Mouse (Mus musculus) spleen, postnatal 4 days (tissue): ENCODE measurements around the gene Angptl2.
"Not testable (repeated sequence)": the region's sequence is repeated elsewhere in the genome, so short reads cannot be mapped to it uniquely, and the experiment has no call there.

ENCODE experiments used
- DNase-seq, 2 experiments: peaks; one replicate each; pipeline ENCODE4 v3.0.0; 2022; ENCODE audit warnings: low spot score in 2 of 2

Gene Angptl2

GRCm38 (mm10) chr2:33200368-33201068 is 15.4 kb upstream of the Angptl2 start:
- DNase-seq: no peak

DNA sequence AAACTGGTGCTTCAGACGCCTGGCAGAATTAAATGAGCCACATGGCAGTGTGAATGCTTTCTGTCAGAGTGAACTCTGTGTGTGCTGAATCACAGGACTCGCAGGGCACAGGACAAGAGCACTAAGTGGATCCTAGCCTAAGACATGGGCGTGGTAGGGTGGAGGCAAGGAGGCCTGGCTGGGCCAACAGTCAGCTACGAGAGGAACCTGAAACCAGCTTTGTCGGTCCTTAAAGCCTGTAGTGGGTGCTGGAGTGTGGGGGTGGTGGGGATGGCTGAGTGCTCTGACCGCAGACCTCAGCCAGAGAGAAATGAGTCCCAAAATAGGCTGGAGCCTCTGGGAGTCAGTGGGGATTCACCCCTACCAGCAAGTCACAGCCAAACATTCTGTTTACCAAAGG is 12.6 kb upstream of the Angptl2 start:
- DNase-seq: no peak

DNA sequence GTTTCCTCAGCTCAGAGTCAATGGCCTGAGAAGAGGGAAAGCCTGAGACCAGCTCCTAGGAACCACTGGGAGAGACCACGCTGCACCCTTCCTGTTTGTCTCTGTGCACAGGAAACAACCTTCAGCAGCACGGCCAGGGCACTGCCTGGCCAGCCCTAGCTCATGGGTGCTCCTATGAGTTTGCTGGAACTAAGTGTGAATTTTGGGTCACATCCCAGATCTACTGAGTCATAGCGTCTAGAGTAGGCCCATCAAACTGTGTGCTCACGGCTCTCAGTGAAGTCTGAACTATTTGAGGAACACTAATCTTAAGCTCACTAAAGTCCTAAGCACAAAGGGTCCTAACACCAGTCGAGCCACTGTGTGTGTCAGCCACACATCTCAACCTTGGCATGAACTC is 10.9 kb upstream of the Angptl2 start:
- no peak for DNase-seq

- DNase-seq: no peak
These were observed 9.8 kb upstream of the Angptl2 start for GRCm38 (mm10) chr2:33205939-33206525.

DNA sequence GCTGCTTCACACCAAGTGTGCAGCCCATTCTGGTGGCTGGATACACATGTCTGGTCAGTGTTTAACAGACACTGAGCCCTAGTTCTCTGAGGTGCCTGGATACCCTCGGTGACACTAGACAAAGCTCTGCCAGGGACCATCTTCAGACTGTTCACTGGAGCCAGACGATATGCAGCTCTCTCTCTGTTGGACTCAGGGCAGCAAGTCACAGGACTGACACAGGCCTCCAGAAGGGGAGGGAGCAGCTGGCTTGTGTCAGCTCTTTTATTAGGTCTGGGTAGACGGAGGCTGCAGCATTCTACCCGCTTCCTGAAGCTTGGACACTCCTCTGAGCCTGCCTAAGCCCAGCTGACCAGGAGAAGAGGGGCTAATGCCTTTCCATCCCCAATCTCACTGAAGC is 8.8 kb upstream of the Angptl2 start:
- no peak for DNase-seq

DNA sequence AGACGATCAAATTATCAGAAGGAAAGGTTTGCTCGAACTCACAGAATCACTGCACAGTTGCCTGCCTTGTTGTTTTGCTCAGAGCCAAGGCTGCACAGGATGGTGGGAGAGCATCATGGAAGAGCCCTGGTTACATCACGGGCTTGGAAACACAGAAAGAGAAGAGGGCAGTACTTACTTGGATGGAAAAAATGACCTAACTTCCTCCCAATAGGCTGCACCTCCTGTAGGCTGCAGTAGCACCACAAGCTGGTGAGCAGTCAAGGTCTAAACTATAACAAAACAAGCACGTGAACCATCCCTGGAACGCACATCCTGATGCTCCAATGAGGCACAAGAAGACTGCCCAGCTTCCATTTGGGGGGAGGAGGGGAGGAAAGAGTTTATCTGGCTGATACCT is 7.7 kb upstream of the Angptl2 start:
- no peak for DNase-seq

GRCm38 (mm10) chr2:33210841-33211240 is 5.0 kb upstream of the Angptl2 start:
- no peak for DNase-seq

DNA sequence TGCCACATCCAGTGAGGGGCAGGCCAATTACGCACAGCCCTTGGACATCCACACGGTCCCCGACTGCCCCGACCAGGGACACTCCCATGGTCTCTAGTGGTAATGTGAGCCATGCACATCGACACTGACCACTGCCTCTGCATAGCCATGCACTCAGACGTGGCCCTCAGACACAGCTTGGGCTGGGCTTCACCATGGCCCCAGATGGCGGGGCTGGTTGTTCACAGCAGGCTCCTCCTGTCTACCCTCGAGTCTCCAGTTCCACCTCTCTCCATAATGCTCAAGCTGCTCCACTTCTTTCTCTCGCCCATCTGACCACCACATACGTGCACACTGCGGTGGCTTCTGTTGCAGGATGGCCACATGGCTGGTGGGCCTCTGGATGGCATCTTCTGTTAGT is 4.6 kb upstream of the Angptl2 start:
- DNase-seq: not testable (repeated sequence)

DNA sequence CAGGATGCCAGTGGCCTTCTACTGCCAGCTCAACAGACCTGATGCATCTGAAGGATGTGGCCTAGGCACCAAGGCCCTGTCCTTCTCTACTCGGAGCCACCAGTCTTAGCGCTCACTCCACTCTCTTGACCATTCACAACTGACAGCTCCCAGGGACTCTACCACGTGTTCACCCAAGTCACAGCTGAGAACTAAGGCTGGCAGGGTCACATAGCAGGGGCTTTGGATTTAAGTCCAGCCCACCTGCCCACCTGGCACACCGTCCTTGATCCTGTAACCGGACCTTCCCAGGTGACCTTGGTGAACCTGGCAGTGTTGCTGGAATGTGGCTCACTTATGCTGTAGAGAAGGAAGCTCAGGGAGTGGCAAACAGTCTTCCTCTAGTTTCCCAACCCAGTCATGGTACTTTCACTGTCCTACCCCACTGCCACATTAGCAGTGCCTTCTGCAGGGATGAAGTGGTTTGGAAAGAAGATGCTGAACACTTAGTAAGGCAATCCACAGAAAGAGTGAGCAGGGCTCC is 631 bp upstream of the Angptl2 start:
- no peak for DNase-seq

GRCm38 (mm10) chr2:33216645-33217424 is 966 bp downstream of the Angptl2 start:
- no peak for DNase-seq

GRCm38 (mm10) chr2:33217425-33217794 is 1.5 kb downstream of the Angptl2 start:
- no peak for DNase-seq

- no peak for DNase-seq
These were observed 3.2 kb downstream of the Angptl2 start for GRCm38 (mm10) chr2:33218903-33219625.

GRCm38 (mm10) chr2:33219637-33220036 is 3.8 kb downstream of the Angptl2 start:
- no peak for DNase-seq

DNA sequence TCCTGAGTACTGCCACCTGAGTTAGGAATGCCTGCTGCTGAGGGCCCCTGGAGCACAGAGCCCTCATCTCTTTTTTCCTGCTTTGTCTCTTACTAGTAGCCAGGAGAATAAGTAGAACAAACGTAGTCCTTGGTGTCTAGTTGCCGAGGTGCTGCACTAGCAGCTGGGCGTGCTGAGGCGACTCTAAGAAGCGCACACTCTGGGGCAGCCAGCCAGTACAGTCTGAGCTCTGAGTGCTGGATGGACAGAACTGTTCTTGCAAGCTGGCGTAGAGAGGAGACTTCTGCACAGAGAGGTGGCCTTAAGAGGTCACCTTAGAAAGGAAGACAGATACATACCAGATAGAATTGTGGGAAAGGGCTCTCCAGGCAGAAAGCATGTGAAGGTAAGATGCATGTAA is 4.4 kb downstream of the Angptl2 start:
- no peak for DNase-seq

DNA sequence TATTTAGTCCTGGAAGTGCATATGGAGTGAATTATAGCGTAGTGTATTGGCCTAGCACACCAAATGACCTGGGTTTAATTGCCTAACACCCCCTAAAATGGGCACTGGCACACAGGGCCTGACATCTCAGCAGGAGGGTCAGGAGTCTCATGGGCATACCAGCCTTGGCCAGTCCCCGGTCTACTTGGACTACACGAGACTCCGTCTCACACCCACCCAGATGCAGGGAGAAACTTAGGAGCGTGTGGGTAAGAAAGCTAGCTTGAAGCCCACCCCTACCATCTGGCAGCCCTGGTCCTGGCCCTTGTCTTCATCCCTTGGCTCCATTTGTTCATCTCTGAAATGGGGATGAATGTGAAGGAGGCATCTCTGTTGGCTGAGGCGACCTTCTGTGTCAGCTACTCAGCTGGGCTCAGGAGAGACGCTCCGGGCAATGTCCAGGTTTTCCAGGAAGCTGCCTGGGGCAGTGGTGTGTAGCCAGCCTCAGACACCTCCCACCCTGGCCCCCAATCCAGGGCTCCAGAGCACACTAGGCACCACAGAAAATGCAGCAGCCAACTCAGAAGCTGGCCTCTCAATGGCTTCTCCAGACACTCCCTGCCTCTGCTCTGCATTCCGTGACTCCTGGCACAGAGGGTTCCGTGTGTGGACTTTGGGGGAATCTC is 4.9 kb downstream of the Angptl2 start:
- DNase-seq: no peak

DNA sequence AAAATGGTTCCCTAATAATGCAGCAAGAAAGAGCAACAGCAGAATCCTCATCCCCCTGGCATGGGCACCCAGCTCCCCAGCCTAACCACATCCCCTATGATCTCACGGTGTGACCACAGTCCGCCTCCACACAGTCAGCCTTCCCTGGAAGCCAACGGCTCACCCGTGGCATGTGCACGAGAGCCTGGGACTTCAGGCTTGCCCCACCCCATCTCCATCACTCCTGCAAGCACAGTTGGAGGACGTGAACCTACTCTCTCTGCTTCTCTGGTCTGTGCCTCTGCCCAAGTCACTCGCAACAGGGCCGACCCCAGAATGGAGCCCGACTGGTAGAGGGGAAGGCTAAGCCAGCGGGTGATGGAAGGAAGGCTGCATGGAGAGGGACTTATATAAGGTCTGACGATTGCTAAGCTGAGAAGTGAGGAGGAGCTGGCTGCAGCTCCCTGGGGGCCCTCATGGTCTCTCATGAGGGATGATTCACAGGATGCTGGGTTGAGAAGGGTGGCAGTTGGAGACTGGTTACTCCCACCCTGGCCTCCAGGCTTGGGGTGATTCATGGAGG is 5.6 kb downstream of the Angptl2 start:
- no peak for DNase-seq

DNA sequence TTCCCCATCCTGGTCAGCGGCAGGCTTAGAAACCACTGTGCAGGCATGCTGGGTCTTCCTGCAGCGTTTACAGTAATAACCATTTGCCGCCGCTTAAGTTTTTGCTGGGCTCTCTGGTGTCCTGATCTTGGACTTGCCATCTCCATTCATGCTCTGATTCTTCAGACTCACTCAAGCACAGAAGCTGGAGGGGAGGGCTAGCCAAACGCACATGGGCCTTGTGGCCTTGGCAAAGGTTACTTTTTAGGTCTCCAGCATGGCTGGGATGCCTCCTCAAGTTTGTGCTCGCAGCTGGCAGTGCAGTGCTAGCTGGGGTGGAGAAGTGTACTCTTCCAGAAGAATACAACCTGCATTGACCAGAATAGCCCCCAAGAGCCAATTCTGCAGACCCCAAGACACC is 6.6 kb downstream of the Angptl2 start:
- no peak for DNase-seq

GRCm38 (mm10) chr2:33223656-33224358 is 7.9 kb downstream of the Angptl2 start:
- DNase-seq: no peak

GRCm38 (mm10) chr2:33225921-33226320 is 10.1 kb downstream of the Angptl2 start:
- no peak for DNase-seq

- no peak for DNase-seq
These were observed 12.2 kb downstream of the Angptl2 start for GRCm38 (mm10) chr2:33228077-33228476.

- no peak for DNase-seq
These were observed 12.7 kb downstream of the Angptl2 start for GRCm38 (mm10) chr2:33228551-33228950.
